19 mouse cellular contexts compared by ENCODE assay signal in genomic region chr9:27122963-27123362, GRCm38 (mm10). TPM values are rescaled to one million over a fixed set of nuclear protein-coding genes. Genes with fewer than 3 reads are reported as not detected.
DNase-seq lines count a peak whose midpoint lies in the region; ATAC-seq and TF ChIP-seq lines count a peak whose summit lies in the region.
"Had no signal": no experiment of that assay in that cellular context is flagged by ENCODE, and none has a peak within 500 bp of the region (broad histone marks: within the 10 kb centered on the region; RNA-seq: fewer than 3 reads in every experiment).

No protein-coding gene starts in this region.

- TF ChIP-seq POLR2A in cerebellum, adult 2 months (IDR thresholded peaks at IDR 0.05; ENCODE audit: borderline replicate concordance, insufficient read depth, low read length) = no peak

- no peaks in the 10 kb centered on the region for H3K27me3 ChIP-seq in hindbrain, embryonic 11.5 days (ENCODE audit: control insufficient read depth, insufficient read depth, low read length)
- no peaks in the 10 kb centered on the region for H3K27me3 ChIP-seq in hindbrain, embryonic 10.5 days (ENCODE audit: insufficient read depth, poor library complexity, severe bottlenecking)
- no peaks in the 10 kb centered on the region for H3K27me3 ChIP-seq in forebrain, embryonic 14.5 days (replicated peaks; ENCODE audit: control insufficient read depth, insufficient read depth, low read length)
- H3K27me3 ChIP-seq in hindbrain, embryonic 15.5 days = no peaks in the 10 kb centered on the region
- no peaks in the 10 kb centered on the region for H3K27me3 ChIP-seq in neural tube, embryonic 14.5 days (ENCODE audit: control insufficient read depth, insufficient read depth, low read length)
- H3K27me3 ChIP-seq in cerebellum, adult 2 months (ENCODE audit: control insufficient read depth, insufficient read depth, low read length) = no peaks in the 10 kb centered on the region
- H3K27me3 ChIP-seq: CH12.LX; intestine, embryonic 15.5 days; lung, embryonic 15.5 days had no signal

- H3K4me2 ChIP-seq in hindbrain, embryonic 11.5 days (replicated peaks; ENCODE audit: low read depth, low read length) = no peak overlapping the region
- no peak overlapping the region for H3K4me2 ChIP-seq in forebrain, embryonic 14.5 days (ENCODE audit: low read length)
- H3K4me2 ChIP-seq in hindbrain, embryonic 15.5 days = 0 out of 2 replicates have a peak overlapping the region, but pooled peaks have one; percentile 16
- H3K4me2 ChIP-seq in neural tube, embryonic 14.5 days (ENCODE audit: low read depth, low read length) = no peak overlapping the region
- H3K4me2 ChIP-seq: intestine, embryonic 15.5 days; lung, embryonic 15.5 days had no signal

- no peak for DNase-seq in hindbrain, embryonic 11.5 days (ENCODE audit: low spot score)
- no peak for DNase-seq in hindbrain, embryonic 10.5 days (ENCODE audit: low spot score)
- DNase-seq in forebrain, embryonic 14.5 days (ENCODE audit: low spot score) = peak; percentile 25
- no peak for DNase-seq in right cerebral cortex, postnatal 25 days
- DNase-seq in cerebellum, adult 2 months = no peak
- DNase-seq: cerebellum, adult 9-10 months; gastrocnemius, postnatal 10 days; heart, adult 11 months; heart, postnatal 36 days; lung, postnatal 4 days; right cerebral cortex, postnatal 14 days; thymus, adult 2 months had no signal

- WGBS in hindbrain, embryonic 11.5 days = 71% methylated on average over 4 of the region's 4 CpGs
- 75% methylated on average over 4 of the region's 4 CpGs for WGBS in hindbrain, embryonic 10.5 days
- WGBS in forebrain, embryonic 14.5 days = 33% methylated on average over 4 of the region's 4 CpGs
- WGBS in hindbrain, embryonic 15.5 days = 26% methylated on average over 4 of the region's 4 CpGs
- 50% methylated on average over 4 of the region's 4 CpGs for WGBS in neural tube, embryonic 14.5 days
- 22% methylated on average over 4 of the region's 4 CpGs for WGBS in cerebellum, adult 2 months

- no peak overlapping the region for H3K9ac ChIP-seq in hindbrain, embryonic 11.5 days (ENCODE audit: low read depth, low read length)
- no peak overlapping the region for H3K9ac ChIP-seq in forebrain, embryonic 14.5 days (ENCODE audit: low read length)
- H3K9ac ChIP-seq in hindbrain, embryonic 15.5 days = no peak overlapping the region
- no peak overlapping the region for H3K9ac ChIP-seq in neural tube, embryonic 14.5 days (replicated peaks; ENCODE audit: low read depth, low read length)
- H3K9ac ChIP-seq: intestine, embryonic 15.5 days; liver, embryonic 14.5 days; lung, embryonic 15.5 days had no signal

- 0 out of 2 replicates have a peak, but pooled peaks cover 2% of the 10 kb centered on the region for H3K4me1 ChIP-seq in hindbrain, embryonic 11.5 days (replicated peaks; ENCODE audit: control insufficient read depth, insufficient read depth, low read length)
- H3K4me1 ChIP-seq in hindbrain, embryonic 10.5 days (replicated peaks) = peaks cover 18% of the 10 kb centered on the region
- peaks cover 22% of the 10 kb centered on the region for H3K4me1 ChIP-seq in forebrain, embryonic 14.5 days (ENCODE audit: control insufficient read depth, insufficient read depth, low read length)
- H3K4me1 ChIP-seq in hindbrain, embryonic 15.5 days (replicated peaks) = peaks cover 19% of the 10 kb centered on the region
- peaks cover 14% of the 10 kb centered on the region; the same call in 1 of the 2 replicates for H3K4me1 ChIP-seq in neural tube, embryonic 14.5 days (ENCODE audit: control insufficient read depth, insufficient read depth, low read length)
- no peaks in the 10 kb centered on the region for H3K4me1 ChIP-seq in cerebellum, adult 2 months (ENCODE audit: control insufficient read depth, insufficient read depth, low read length)
- H3K4me1 ChIP-seq: intestine, embryonic 15.5 days had no signal

- H3K36me3 ChIP-seq in hindbrain, embryonic 11.5 days (ENCODE audit: control insufficient read depth, insufficient read depth, low read length) = no peaks in the 10 kb centered on the region
- peaks cover 15% of the 10 kb centered on the region for H3K36me3 ChIP-seq in hindbrain, embryonic 10.5 days
- H3K36me3 ChIP-seq in forebrain, embryonic 14.5 days (ENCODE audit: control insufficient read depth, insufficient read depth, low read length) = no peaks in the 10 kb centered on the region
- no peaks in the 10 kb centered on the region for H3K36me3 ChIP-seq in hindbrain, embryonic 15.5 days
- no peaks in the 10 kb centered on the region for H3K36me3 ChIP-seq in neural tube, embryonic 14.5 days (ENCODE audit: control insufficient read depth, insufficient read depth, low read length)
- H3K36me3 ChIP-seq: intestine, embryonic 15.5 days; lung, embryonic 15.5 days had no signal

- no peaks in the 10 kb centered on the region for H3K9me3 ChIP-seq in hindbrain, embryonic 11.5 days (ENCODE audit: control insufficient read depth, low read length)
- peaks cover 8% of the 10 kb centered on the region; the same call in 1 of the 2 replicates for H3K9me3 ChIP-seq in hindbrain, embryonic 10.5 days
- no peaks in the 10 kb centered on the region for H3K9me3 ChIP-seq in forebrain, embryonic 14.5 days (replicated peaks; ENCODE audit: control insufficient read depth, low read length)
- no peaks in the 10 kb centered on the region for H3K9me3 ChIP-seq in hindbrain, embryonic 15.5 days
- H3K9me3 ChIP-seq in neural tube, embryonic 14.5 days (ENCODE audit: control insufficient read depth, low read length) = no peaks in the 10 kb centered on the region
- H3K9me3 ChIP-seq: intestine, embryonic 15.5 days; lung, embryonic 15.5 days had no signal

- no peak for TF ChIP-seq CTCF in cerebellum, adult 2 months (IDR thresholded peaks at IDR 0.05; ENCODE audit: borderline replicate concordance, insufficient read depth, low read depth, low read length)

- ATAC-seq in hindbrain, embryonic 11.5 days (ENCODE audit: low FRiP score) = 0 out of 2 replicates have a peak, but pooled peaks have one; percentile 39
- ATAC-seq in forebrain, embryonic 14.5 days = peak; percentile 21; the same call in 1 of the 2 replicates
- ATAC-seq in hindbrain, embryonic 15.5 days (ENCODE audit: low FRiP score, low read depth) = peak; percentile 49; the same call in 1 of the 2 replicates
- peak; percentile 36; the same call in 1 of the 2 replicates for ATAC-seq in neural tube, embryonic 14.5 days (ENCODE audit: low read depth)
- ATAC-seq: intestine, embryonic 15.5 days had no signal

- no peak overlapping the region for H3K27ac ChIP-seq in hindbrain, embryonic 11.5 days (ENCODE audit: low read depth, low read length)
- H3K27ac ChIP-seq in hindbrain, embryonic 10.5 days = no peak overlapping the region
- H3K27ac ChIP-seq in forebrain, embryonic 14.5 days (ENCODE audit: low read depth, low read length) = peak overlapping the region; percentile 10; the same call in 1 of the 2 replicates
- H3K27ac ChIP-seq in hindbrain, embryonic 15.5 days (replicated peaks) = peak overlapping the region; percentile 11; the same call in 1 of the 2 replicates
- no peak overlapping the region; the same call in 1 of the 2 replicates for H3K27ac ChIP-seq in neural tube, embryonic 14.5 days (ENCODE audit: low read depth, low read length)
- H3K27ac ChIP-seq in cerebellum, adult 2 months (ENCODE audit: insufficient read depth, low read length) = no peak overlapping the region
- H3K27ac ChIP-seq: embryonic facial prominence, embryonic 10.5 days; intestine, embryonic 15.5 days; liver, embryonic 14.5 days; lung, embryonic 15.5 days had no signal

- H3K4me3 ChIP-seq in hindbrain, embryonic 11.5 days (ENCODE audit: low read depth, low read length) = no peak overlapping the region
- no peak overlapping the region for H3K4me3 ChIP-seq in hindbrain, embryonic 10.5 days
- H3K4me3 ChIP-seq in forebrain, embryonic 14.5 days (ENCODE audit: low read depth, low read length) = no peak overlapping the region
- H3K4me3 ChIP-seq in hindbrain, embryonic 15.5 days = no peak overlapping the region
- H3K4me3 ChIP-seq in neural tube, embryonic 14.5 days (ENCODE audit: low read depth, low read length) = no peak overlapping the region
- no peak overlapping the region for H3K4me3 ChIP-seq in cerebellum, adult 2 months (replicated peaks; ENCODE audit: insufficient read depth, low read depth, low read length)
- H3K4me3 ChIP-seq: embryonic facial prominence, embryonic 10.5 days; intestine, embryonic 15.5 days; lung, embryonic 15.5 days had no signal

RNA-seq across cellular contexts. Expression of gene Jam3, which starts 32.3 kb away (rescaled TPM):
- 151 and 163 TPM in 2 replicates for polyA plus RNA-seq in hindbrain, embryonic 11.5 days (2014; fragmentation: Nextera tagmentation; extraction: Ambion mirVana)
- 133 TPM in 2 replicates for polyA plus RNA-seq in hindbrain, embryonic 10.5 days (2016; fragmentation: Nextera tagmentation; extraction: Ambion mirVana)
- 66.6 and 72.1 TPM in 2 replicates for polyA plus RNA-seq in forebrain, embryonic 14.5 days (2014; fragmentation: Nextera tagmentation; extraction: Ambion mirVana)
- 46.7 and 49.9 TPM in 2 replicates for polyA plus RNA-seq in hindbrain, embryonic 15.5 days (2015; fragmentation: Nextera tagmentation; extraction: Ambion mirVana)
- polyA plus RNA-seq in neural tube, embryonic 14.5 days (2014; fragmentation: Nextera tagmentation; extraction: Ambion mirVana) = 36.1 and 49.7 TPM in 2 replicates
- 44.3 and 50.8 TPM in 2 replicates for polyA plus RNA-seq in cerebellum, adult 2 months (2012; rRNA removed)

Comparison
In these comparisons a context has a peak if more than half of its experiments do, and no peak if none do; other contexts are left out.
1. H3K27ac ChIP-seq: peak in forebrain, embryonic 14.5 days (single experiment) and hindbrain, embryonic 15.5 days (single experiment); none in hindbrain, embryonic 11.5 days (single experiment), hindbrain, embryonic 10.5 days (single experiment), neural tube, embryonic 14.5 days (single experiment) and cerebellum, adult 2 months (single experiment).
2. Peak in every context shown above with its lines, with median percentiles within 50 percentile points of each other: ATAC-seq.